Mouse (Mus musculus): Measurements from ENCODE around the gene Mrps26. TPM values are rescaled to one million over a fixed set of nuclear protein-coding genes. Genes with fewer than 3 reads are reported as not detected.
"Not testable (repeated sequence)": the region's sequence is repeated elsewhere in the genome, so short reads cannot be mapped to it uniquely, and the experiment has no call there.

Mrps26 gene
- polyA plus RNA-seq, 1 experiment from 2014 or later: 96.8 TPM

DNA sequence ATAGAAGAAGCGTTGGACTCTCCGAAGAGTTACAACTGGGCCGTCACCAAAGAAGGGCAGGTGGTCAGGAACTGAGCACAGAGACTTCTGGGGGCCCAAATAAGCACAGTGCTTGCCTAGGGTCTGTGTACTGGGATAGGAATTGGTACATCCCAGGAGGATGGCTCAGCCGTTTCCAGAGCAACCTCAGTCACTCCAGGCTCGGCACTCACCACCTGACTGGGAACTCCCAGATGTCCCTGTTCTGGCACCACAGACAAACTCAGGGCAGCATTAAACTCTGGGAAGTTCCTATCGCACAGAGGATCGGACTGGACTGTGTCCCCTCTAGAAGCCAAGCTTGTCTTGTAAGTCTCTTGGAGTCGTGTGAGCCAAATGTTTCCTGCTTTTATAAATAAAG lies 1.4 kb downstream of the Mrps26 start:
- no peak overlapping the region for H3K27ac ChIP-seq (ENCODE audit: low read length)
- ATAC-seq: no peak
- H3K27me3 ChIP-seq (replicated peaks; ENCODE audit: control insufficient read depth, insufficient read depth, low read length): no peaks in the 10 kb centered on the region
- WGBS: 80% methylated on average over 8 of the region's 8 CpGs
- H3K4me2 ChIP-seq (ENCODE audit: low read depth, low read length): peak overlapping the region; percentile 89
- H3K36me3 ChIP-seq (ENCODE audit: control insufficient read depth, insufficient read depth, low read length): 0 out of 2 replicates have a peak, but pooled peaks cover 3% of the 10 kb centered on the region
- H3K4me1 ChIP-seq (ENCODE audit: control insufficient read depth, insufficient read depth, low read length): peaks cover 14% of the 10 kb centered on the region
- peak overlapping the region; percentile 91 for H3K9ac ChIP-seq (ENCODE audit: low read depth, low read length)
- peak overlapping the region; percentile 86 for H3K4me3 ChIP-seq (ENCODE audit: low read length)
- no peaks in the 10 kb centered on the region for H3K9me3 ChIP-seq (ENCODE audit: control insufficient read depth, low read length)

DNA sequence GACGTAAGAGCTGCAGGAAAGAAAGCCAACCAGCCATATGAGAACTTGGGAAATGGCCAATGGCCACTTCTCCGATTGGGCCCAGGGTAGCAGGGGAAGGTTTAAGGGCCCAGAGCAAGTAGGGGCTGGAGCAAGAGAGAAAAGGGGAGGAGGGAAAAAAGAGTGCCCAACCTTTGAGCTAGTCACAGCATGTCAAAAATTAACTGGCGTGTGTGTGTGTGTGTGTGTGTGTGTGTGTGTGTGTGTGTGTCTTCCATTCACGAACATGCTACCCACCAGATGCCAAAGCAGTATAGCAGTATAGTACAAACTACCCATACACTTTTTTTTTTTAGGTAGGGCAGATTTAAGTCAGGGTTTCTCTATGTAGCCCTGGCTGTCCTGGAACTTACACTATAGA lies 5.4 kb downstream of the Mrps26 start:
- Histone ChIP-seq H3K4me1 (ENCODE audit: control insufficient read depth, insufficient read depth, low read length) (peaks cover 8% of the 10 kb centered on the region), H3K9me3 (ENCODE audit: control insufficient read depth, low read length) (no peaks in the 10 kb centered on the region), H3K4me3 (ENCODE audit: low read length) (no peak overlapping the region), H3K9ac (ENCODE audit: low read depth, low read length) (no peak overlapping the region), H3K36me3 (ENCODE audit: control insufficient read depth, insufficient read depth, low read length) (0 out of 2 replicates have a peak, but pooled peaks cover 3% of the 10 kb centered on the region), H3K27ac (ENCODE audit: low read length) (no peak overlapping the region), H3K4me2 (ENCODE audit: low read depth, low read length) (no peak overlapping the region), H3K27me3 (replicated peaks; ENCODE audit: control insufficient read depth, insufficient read depth, low read length) (no peaks in the 10 kb centered on the region; the same call in 1 of the 2 replicates)
- WGBS: 76% methylated on average over 4 of the region's 4 CpGs
- no peak for ATAC-seq

DNA sequence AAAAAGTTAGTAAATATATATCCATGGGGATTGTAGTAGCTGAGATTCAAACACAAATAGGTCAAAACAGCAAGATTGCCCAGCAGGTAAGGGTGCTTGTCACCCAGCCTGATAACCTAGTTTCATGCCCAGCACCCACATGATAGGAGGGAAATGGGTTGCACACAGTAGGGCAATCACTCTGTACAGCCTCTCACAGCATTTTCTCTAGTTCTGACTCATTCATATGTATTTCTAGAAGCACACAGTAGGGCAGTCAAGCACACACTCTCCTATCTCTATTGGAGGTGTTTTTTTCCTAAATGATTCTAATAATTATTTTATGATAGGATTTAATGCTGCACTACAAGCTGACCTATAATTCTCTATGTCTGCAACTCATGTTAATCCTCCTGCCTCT lies 6.4 kb downstream of the Mrps26 start:
- no peak overlapping the region for H3K9ac ChIP-seq (ENCODE audit: low read depth, low read length)
- H3K4me2 ChIP-seq (ENCODE audit: low read depth, low read length): no peak overlapping the region
- H3K36me3 ChIP-seq (ENCODE audit: control insufficient read depth, insufficient read depth, low read length): 0 out of 2 replicates have a peak, but pooled peaks cover 3% of the 10 kb centered on the region
- peaks cover 1% of the 10 kb centered on the region; the same call in 1 of the 2 replicates for H3K27me3 ChIP-seq (replicated peaks; ENCODE audit: control insufficient read depth, insufficient read depth, low read length)
- H3K27ac ChIP-seq (ENCODE audit: low read length): no peak overlapping the region
- H3K4me3 ChIP-seq (ENCODE audit: low read length): no peak overlapping the region
- ATAC-seq: no peak
- H3K9me3 ChIP-seq (ENCODE audit: control insufficient read depth, low read length): no peaks in the 10 kb centered on the region
- peaks cover under 1% of the 10 kb centered on the region; the same call in 1 of the 2 replicates for H3K4me1 ChIP-seq (ENCODE audit: control insufficient read depth, insufficient read depth, low read length)

DNA sequence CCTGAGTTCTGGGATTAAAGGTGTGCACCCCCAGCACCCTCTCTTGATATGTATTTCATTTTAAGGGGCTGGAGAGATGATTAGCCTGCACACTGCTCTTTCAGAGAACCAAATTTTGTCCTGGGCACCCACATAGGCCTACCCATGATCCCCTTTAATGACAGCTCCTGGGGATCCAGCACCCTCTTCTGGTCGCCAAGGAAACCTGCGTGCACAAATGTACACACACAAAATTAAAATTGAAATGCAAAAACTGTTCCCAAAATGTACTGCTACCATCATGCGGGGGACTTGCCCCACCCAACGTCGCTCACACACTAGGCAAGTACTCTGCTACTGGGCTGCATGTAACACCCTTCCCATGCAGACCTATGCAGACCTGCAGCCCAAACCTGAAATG lies 11.4 kb downstream of the Mrps26 start:
- WGBS: 83% methylated on average over 5 of the region's 5 CpGs
- H3K9ac ChIP-seq (ENCODE audit: low read depth, low read length): no peak overlapping the region
- H3K36me3 ChIP-seq (ENCODE audit: control insufficient read depth, insufficient read depth, low read length): no peaks in the 10 kb centered on the region
- no peak overlapping the region for H3K4me2 ChIP-seq (ENCODE audit: low read depth, low read length)
- no peak for ATAC-seq
- no peak overlapping the region for H3K4me3 ChIP-seq (ENCODE audit: low read length)
- H3K4me1 ChIP-seq (ENCODE audit: control insufficient read depth, insufficient read depth, low read length): peaks cover 11% of the 10 kb centered on the region; the same call in 1 of the 2 replicates
- H3K9me3 ChIP-seq (ENCODE audit: control insufficient read depth, low read length): no peaks in the 10 kb centered on the region
- peaks cover 43% of the 10 kb centered on the region for H3K27me3 ChIP-seq (replicated peaks; ENCODE audit: control insufficient read depth, insufficient read depth, low read length)
- no peak overlapping the region for H3K27ac ChIP-seq (ENCODE audit: low read length)

DNA sequence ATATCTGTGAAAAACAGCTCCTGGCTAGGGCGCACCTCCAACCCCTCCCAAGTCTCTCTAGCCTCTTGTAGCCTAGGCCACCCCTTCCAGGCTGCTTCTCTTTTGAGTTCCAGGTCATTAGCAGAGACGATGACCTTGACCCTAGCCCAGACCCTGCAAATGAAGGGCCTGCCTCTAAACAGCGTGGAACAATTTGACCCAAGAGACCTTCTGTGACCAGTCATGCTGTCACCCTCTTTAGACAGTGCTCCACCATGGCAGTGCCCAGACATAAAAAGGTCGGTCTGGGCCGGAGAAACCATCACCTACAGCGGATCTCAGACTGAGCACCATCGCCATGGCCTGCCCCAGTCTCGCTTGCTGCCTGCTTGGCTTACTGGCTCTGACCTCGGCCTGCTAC lies 12.3 kb downstream of the Mrps26 start, which contains the start of gene Oxt:
Gene Oxt (plus strand): TSS at position 301 of the 400 bp plus-strand sequence.
- ATAC-seq: no peak
- peaks cover 20% of the 10 kb centered on the region; the same call in 1 of the 2 replicates for H3K4me1 ChIP-seq (ENCODE audit: control insufficient read depth, insufficient read depth, low read length)
- H3K9ac ChIP-seq (ENCODE audit: low read depth, low read length): peak within 1 kb of the TSS; percentile 17
- H3K4me3 ChIP-seq (ENCODE audit: low read length): peak within 1 kb of the TSS; percentile 27
- no peaks in the 10 kb centered on the region for H3K36me3 ChIP-seq (ENCODE audit: control insufficient read depth, insufficient read depth, low read length)
- peaks cover 52% of the 10 kb centered on the region for H3K27me3 ChIP-seq (replicated peaks; ENCODE audit: control insufficient read depth, insufficient read depth, low read length)
- no peak within 1 kb of the TSS for H3K27ac ChIP-seq (ENCODE audit: low read length)
- H3K9me3 ChIP-seq (ENCODE audit: control insufficient read depth, low read length): no peaks in the 10 kb centered on the region
- 49% methylated on average over 9 of the region's 9 CpGs for WGBS
- peak within 1 kb of the TSS; percentile 44 for H3K4me2 ChIP-seq (ENCODE audit: low read depth, low read length)

DNA sequence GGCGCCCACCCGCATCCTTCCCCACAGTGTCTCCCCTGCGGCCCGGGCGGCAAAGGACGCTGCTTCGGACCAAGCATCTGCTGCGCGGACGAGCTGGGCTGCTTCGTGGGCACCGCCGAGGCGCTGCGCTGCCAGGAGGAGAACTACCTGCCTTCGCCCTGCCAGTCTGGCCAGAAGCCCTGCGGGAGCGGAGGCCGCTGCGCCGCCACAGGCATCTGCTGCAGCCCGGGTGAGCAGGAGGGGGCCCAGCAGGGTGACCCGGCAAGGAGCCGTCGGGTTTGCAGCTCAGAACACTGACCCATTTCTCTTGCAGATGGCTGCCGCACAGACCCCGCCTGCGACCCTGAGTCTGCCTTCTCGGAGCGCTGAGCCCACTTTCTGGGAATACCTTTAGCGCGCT lies 13.0 kb downstream of the Mrps26 start:
- Histone ChIP-seq H3K4me2 (ENCODE audit: low read depth, low read length) (peak overlapping the region; percentile 44), H3K9ac (ENCODE audit: low read depth, low read length) (peak overlapping the region; percentile 17), H3K4me3 (ENCODE audit: low read length) (peak overlapping the region; percentile 27), H3K27me3 (replicated peaks; ENCODE audit: control insufficient read depth, insufficient read depth, low read length) (peaks cover 58% of the 10 kb centered on the region), H3K4me1 (ENCODE audit: control insufficient read depth, insufficient read depth, low read length) (peaks cover 22% of the 10 kb centered on the region; the same call in 1 of the 2 replicates)
- H3K9me3 ChIP-seq (ENCODE audit: control insufficient read depth, low read length); H3K27ac ChIP-seq (ENCODE audit: low read length); ATAC-seq; H3K36me3 ChIP-seq (ENCODE audit: control insufficient read depth, insufficient read depth, low read length): not testable (repeated sequence)
- WGBS: 3% methylated on average over 32 of the region's 32 CpGs

DNA sequence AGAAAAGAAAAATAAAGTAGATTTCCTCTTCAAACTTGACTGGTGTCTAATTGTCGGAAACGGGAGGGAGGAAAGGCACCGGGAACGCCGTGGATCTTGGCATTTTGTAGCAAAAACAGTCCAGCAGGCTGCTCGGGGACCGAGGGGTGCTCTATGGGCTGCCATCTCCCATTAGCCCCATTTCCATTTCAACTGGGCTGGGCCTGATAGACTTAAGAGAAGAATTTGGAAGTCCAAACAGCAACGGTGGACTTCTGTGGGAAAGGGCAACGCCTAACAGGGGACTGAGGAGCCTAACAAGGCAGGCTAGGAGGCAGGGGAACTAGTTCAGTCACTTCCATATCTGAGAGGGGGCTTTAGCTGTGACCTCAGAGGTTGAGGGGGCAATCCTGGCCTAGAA lies 13.5 kb downstream of the Mrps26 start:
- H3K9ac ChIP-seq (ENCODE audit: low read depth, low read length): peak overlapping the region; percentile 17; the same call in 1 of the 2 replicates
- H3K36me3 ChIP-seq (ENCODE audit: control insufficient read depth, insufficient read depth, low read length): no peaks in the 10 kb centered on the region
- H3K27me3 ChIP-seq (replicated peaks; ENCODE audit: control insufficient read depth, insufficient read depth, low read length): peaks cover 63% of the 10 kb centered on the region
- H3K4me3 ChIP-seq (ENCODE audit: low read length): peak overlapping the region; percentile 27
- no peak overlapping the region for H3K27ac ChIP-seq (ENCODE audit: low read length)
- ATAC-seq: 0 out of 2 replicates have a peak, but pooled peaks have one; percentile 8
- H3K4me2 ChIP-seq (ENCODE audit: low read depth, low read length): peak overlapping the region; percentile 44
- 9% methylated on average over 9 of the region's 9 CpGs for WGBS
- H3K4me1 ChIP-seq (ENCODE audit: control insufficient read depth, insufficient read depth, low read length): peaks cover 22% of the 10 kb centered on the region; the same call in 1 of the 2 replicates
- H3K9me3 ChIP-seq (ENCODE audit: control insufficient read depth, low read length): no peaks in the 10 kb centered on the region

DNA sequence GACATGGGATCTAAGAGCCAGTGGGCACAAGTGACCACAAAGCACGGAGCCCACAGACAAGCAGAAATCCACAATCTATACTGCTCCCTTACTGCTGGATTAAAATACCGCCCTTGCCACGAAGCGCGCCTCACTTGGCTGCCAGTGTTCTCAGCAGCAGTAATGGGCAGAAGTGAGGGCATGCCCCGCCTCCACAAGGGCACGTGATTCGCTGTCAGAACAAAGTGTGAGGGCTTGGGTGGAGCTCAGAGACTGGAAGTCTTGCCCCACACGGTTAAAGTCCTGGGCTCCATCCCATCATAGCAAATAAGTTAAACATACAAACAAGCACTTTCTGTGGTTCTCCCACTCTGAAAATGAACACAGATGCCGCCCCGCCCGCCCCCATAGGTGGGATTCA lies 14.1 kb downstream of the Mrps26 start:
- Histone ChIP-seq H3K9ac (ENCODE audit: low read depth, low read length) (no peak overlapping the region), H3K27ac (ENCODE audit: low read length) (no peak overlapping the region), H3K36me3 (ENCODE audit: control insufficient read depth, insufficient read depth, low read length) (no peaks in the 10 kb centered on the region), H3K4me3 (ENCODE audit: low read length) (no peak overlapping the region), H3K9me3 (ENCODE audit: control insufficient read depth, low read length) (no peaks in the 10 kb centered on the region), H3K4me1 (ENCODE audit: control insufficient read depth, insufficient read depth, low read length) (peaks cover 22% of the 10 kb centered on the region; the same call in 1 of the 2 replicates), H3K4me2 (ENCODE audit: low read depth, low read length) (peak overlapping the region; percentile 44), H3K27me3 (replicated peaks; ENCODE audit: control insufficient read depth, insufficient read depth, low read length) (peaks cover 68% of the 10 kb centered on the region)
- ATAC-seq: peak; percentile 71
- 8% methylated on average over 12 of the region's 12 CpGs for WGBS

DNA sequence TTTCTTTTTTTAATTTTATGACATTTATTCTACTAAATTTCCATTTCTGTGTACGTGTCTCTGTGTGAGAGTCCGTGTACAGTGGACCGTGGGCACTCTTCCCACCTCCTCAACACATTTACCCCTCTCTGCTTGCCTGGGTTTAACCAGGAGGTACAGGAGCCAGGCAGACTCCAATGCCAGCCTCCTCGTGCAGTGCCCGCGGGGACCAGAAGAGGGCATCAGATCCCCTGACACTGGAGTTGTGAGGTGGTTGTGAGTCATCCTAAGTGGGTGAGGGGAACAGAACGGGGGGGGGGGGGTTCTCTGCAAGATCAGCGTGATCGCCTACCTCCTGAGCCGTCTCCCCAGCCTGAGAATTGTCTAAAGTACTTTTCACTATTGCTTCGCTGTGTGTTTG lies 14.6 kb downstream of the Mrps26 start:
- Histone ChIP-seq H3K4me1 (ENCODE audit: control insufficient read depth, insufficient read depth, low read length) (peaks cover 22% of the 10 kb centered on the region; the same call in 1 of the 2 replicates), H3K9ac (ENCODE audit: low read depth, low read length) (no peak overlapping the region), H3K27me3 (replicated peaks; ENCODE audit: control insufficient read depth, insufficient read depth, low read length) (peaks cover 73% of the 10 kb centered on the region), H3K9me3 (ENCODE audit: control insufficient read depth, low read length) (no peaks in the 10 kb centered on the region), H3K4me2 (ENCODE audit: low read depth, low read length) (no peak overlapping the region), H3K4me3 (ENCODE audit: low read length) (no peak overlapping the region), H3K36me3 (ENCODE audit: control insufficient read depth, insufficient read depth, low read length) (no peaks in the 10 kb centered on the region), H3K27ac (ENCODE audit: low read length) (no peak overlapping the region)
- ATAC-seq: no peak
- 14% methylated on average over 11 of the region's 11 CpGs for WGBS

DNA sequence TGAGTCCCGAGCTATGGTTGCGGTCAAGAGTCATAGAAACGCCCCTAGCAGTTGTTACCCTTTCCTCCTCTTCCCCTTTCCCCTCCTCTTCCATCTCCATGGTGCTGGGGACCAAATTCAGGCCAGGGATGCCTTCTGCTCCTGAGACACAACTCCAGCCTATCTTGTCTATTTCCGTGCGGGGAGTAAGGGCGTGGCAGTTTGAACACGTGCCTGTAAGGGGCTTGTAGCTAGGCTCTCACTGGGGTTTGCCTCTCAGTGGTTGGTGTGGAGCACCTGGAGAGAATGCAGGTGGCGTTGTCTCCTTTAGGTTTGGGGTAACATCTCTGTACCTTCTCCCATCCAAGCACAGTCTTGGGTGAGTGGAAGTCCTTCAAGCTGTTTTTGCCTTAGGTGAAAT lies 16.2 kb downstream of the Mrps26 start:
- WGBS: 12% methylated on average over 8 of the region's 8 CpGs
- H3K4me2 ChIP-seq (ENCODE audit: low read depth, low read length): no peak overlapping the region
- no peak overlapping the region for H3K4me3 ChIP-seq (ENCODE audit: low read length)
- H3K9me3 ChIP-seq (ENCODE audit: control insufficient read depth, low read length): no peaks in the 10 kb centered on the region
- no peak overlapping the region for H3K27ac ChIP-seq (ENCODE audit: low read length)
- no peaks in the 10 kb centered on the region for H3K36me3 ChIP-seq (ENCODE audit: control insufficient read depth, insufficient read depth, low read length)
- ATAC-seq: no peak
- H3K27me3 ChIP-seq (replicated peaks; ENCODE audit: control insufficient read depth, insufficient read depth, low read length): peaks cover 73% of the 10 kb centered on the region
- peaks cover 22% of the 10 kb centered on the region; the same call in 1 of the 2 replicates for H3K4me1 ChIP-seq (ENCODE audit: control insufficient read depth, insufficient read depth, low read length)
- no peak overlapping the region for H3K9ac ChIP-seq (ENCODE audit: low read depth, low read length)

Measured in intestine, embryonic 16.5 days (tissue).